Mouse (Mus musculus): ENCODE measurements around the gene Pamr1. TPM values are rescaled to one million over a fixed set of nuclear protein-coding genes. Genes with fewer than 3 reads are reported as not detected.

The Pamr1 gene
- polyA plus RNA-seq, 1 experiment from 2014 or later, result 14.2 TPM

- no peaks in the 10 kb centered on the region for H3K4me1 ChIP-seq (ENCODE audit: control insufficient read depth, insufficient read depth, low read length)
- H3K27me3 ChIP-seq (ENCODE audit: control insufficient read depth, insufficient read depth, low read length), result no peaks in the 10 kb centered on the region
- H3K4me2 ChIP-seq (ENCODE audit: low read depth, low read length), result no peak overlapping the region
- no peaks in the 10 kb centered on the region for H3K9me3 ChIP-seq (ENCODE audit: control insufficient read depth, low read length)
- H3K4me3 ChIP-seq (ENCODE audit: low read depth, low read length), result no peak overlapping the region
- H3K36me3 ChIP-seq (ENCODE audit: control insufficient read depth, insufficient read depth, low read length), result no peaks in the 10 kb centered on the region
- 82% methylated on average over 4 of the region's 4 CpGs for WGBS
- H3K9ac ChIP-seq (replicated peaks; ENCODE audit: low read depth, low read length), result no peak overlapping the region
- ATAC-seq (ENCODE audit: low read depth), result no peak
- no peak overlapping the region for H3K27ac ChIP-seq (ENCODE audit: low read depth, low read length)
These were observed 100.5 kb downstream of the Pamr1 start for GRCm38 (mm10) chr2:102650322-102650721.

- no peaks in the 10 kb centered on the region for H3K36me3 ChIP-seq (ENCODE audit: control insufficient read depth, insufficient read depth, low read length)
- H3K9ac ChIP-seq (replicated peaks; ENCODE audit: low read depth, low read length), result no peak overlapping the region
- ATAC-seq (ENCODE audit: low read depth), result no peak
- H3K27ac ChIP-seq (ENCODE audit: low read depth, low read length), result no peak overlapping the region
- H3K4me3 ChIP-seq (ENCODE audit: low read depth, low read length), result no peak overlapping the region
- WGBS, result 16% methylated on average over 8 of the region's 8 CpGs
- no peak overlapping the region for H3K4me2 ChIP-seq (ENCODE audit: low read depth, low read length)
- H3K4me1 ChIP-seq (ENCODE audit: control insufficient read depth, insufficient read depth, low read length), result peaks cover 11% of the 10 kb centered on the region; the same call in 1 of the 2 replicates
- H3K9me3 ChIP-seq (ENCODE audit: control insufficient read depth, low read length), result no peaks in the 10 kb centered on the region
- H3K27me3 ChIP-seq (ENCODE audit: control insufficient read depth, insufficient read depth, low read length), result no peaks in the 10 kb centered on the region
These were observed 106.3 kb downstream of the Pamr1 start for GRCm38 (mm10) chr2:102655966-102656725.

GRCm38 (mm10) chr2:102657726-102658125 is 107.9 kb downstream of the Pamr1 start:
- Histone ChIP-seq H3K27ac (ENCODE audit: low read depth, low read length) (peak overlapping the region; percentile 91), H3K4me1 (ENCODE audit: control insufficient read depth, insufficient read depth, low read length) (peaks cover 23% of the 10 kb centered on the region), H3K9me3 (ENCODE audit: control insufficient read depth, low read length) (no peaks in the 10 kb centered on the region), H3K4me3 (ENCODE audit: low read depth, low read length) (peak overlapping the region; percentile 62), H3K4me2 (ENCODE audit: low read depth, low read length) (peak overlapping the region; percentile 83), H3K9ac (replicated peaks; ENCODE audit: low read depth, low read length) (peak overlapping the region; percentile 9; the same call in 1 of the 2 replicates), H3K27me3 (ENCODE audit: control insufficient read depth, insufficient read depth, low read length) (no peaks in the 10 kb centered on the region), H3K36me3 (ENCODE audit: control insufficient read depth, insufficient read depth, low read length) (no peaks in the 10 kb centered on the region)
- 0 out of 2 replicates have a peak, but pooled peaks have one; percentile 22 for ATAC-seq (ENCODE audit: low read depth)
- WGBS, result 5% methylated on average over 7 of the region's 7 CpGs

- Histone ChIP-seq H3K27ac (ENCODE audit: low read depth, low read length) (peak within 1 kb of the TSS; percentile 91), H3K9ac (replicated peaks; ENCODE audit: low read depth, low read length) (peak within 1 kb of the TSS; percentile 74), H3K27me3 (ENCODE audit: control insufficient read depth, insufficient read depth, low read length) (no peaks in the 10 kb centered on the region), H3K4me3 (ENCODE audit: low read depth, low read length) (peak within 1 kb of the TSS; percentile 62), H3K4me1 (ENCODE audit: control insufficient read depth, insufficient read depth, low read length) (peaks cover 28% of the 10 kb centered on the region), H3K36me3 (ENCODE audit: control insufficient read depth, insufficient read depth, low read length) (no peaks in the 10 kb centered on the region), H3K4me2 (ENCODE audit: low read depth, low read length) (peak within 1 kb of the TSS; percentile 83), H3K9me3 (ENCODE audit: control insufficient read depth, low read length) (no peaks in the 10 kb centered on the region)
- 1% methylated on average over 20 of the region's 20 CpGs for WGBS
- peak; percentile 45 for ATAC-seq (ENCODE audit: low read depth)
These were observed 108.4 kb downstream of the Pamr1 start, which contains the start of gene Slc1a2 for GRCm38 (mm10) chr2:102658163-102658660. Slc1a2 (plus strand) TSS chr2:102658659.

- under 1% methylated on average over 74 of the region's 80 CpGs for WGBS
- no peaks in the 10 kb centered on the region for H3K27me3 ChIP-seq (ENCODE audit: control insufficient read depth, insufficient read depth, low read length)
- H3K4me2 ChIP-seq (ENCODE audit: low read depth, low read length), result peak overlapping the region; percentile 83
- H3K4me3 ChIP-seq (ENCODE audit: low read depth, low read length), result peak overlapping the region; percentile 62
- peaks cover 33% of the 10 kb centered on the region for H3K4me1 ChIP-seq (ENCODE audit: control insufficient read depth, insufficient read depth, low read length)
- ATAC-seq (ENCODE audit: low read depth), result peak; percentile 89
- no peaks in the 10 kb centered on the region for H3K36me3 ChIP-seq (ENCODE audit: control insufficient read depth, insufficient read depth, low read length)
- peak overlapping the region; percentile 91 for H3K27ac ChIP-seq (ENCODE audit: low read depth, low read length)
- peak overlapping the region; percentile 74 for H3K9ac ChIP-seq (replicated peaks; ENCODE audit: low read depth, low read length)
- no peaks in the 10 kb centered on the region for H3K9me3 ChIP-seq (ENCODE audit: control insufficient read depth, low read length)
These were observed 109.1 kb downstream of the Pamr1 start for GRCm38 (mm10) chr2:102658661-102659520.

GRCm38 (mm10) chr2:102659521-102659830 is 109.7 kb downstream of the Pamr1 start:
- Histone ChIP-seq H3K9me3 (ENCODE audit: control insufficient read depth, low read length) (no peaks in the 10 kb centered on the region), H3K4me3 (ENCODE audit: low read depth, low read length) (peak overlapping the region; percentile 62), H3K27me3 (ENCODE audit: control insufficient read depth, insufficient read depth, low read length) (no peaks in the 10 kb centered on the region), H3K9ac (replicated peaks; ENCODE audit: low read depth, low read length) (peak overlapping the region; percentile 74), H3K36me3 (ENCODE audit: control insufficient read depth, insufficient read depth, low read length) (no peaks in the 10 kb centered on the region), H3K4me1 (ENCODE audit: control insufficient read depth, insufficient read depth, low read length) (peaks cover 36% of the 10 kb centered on the region), H3K27ac (ENCODE audit: low read depth, low read length) (peak overlapping the region; percentile 91), H3K4me2 (ENCODE audit: low read depth, low read length) (peak overlapping the region; percentile 83)
- WGBS, result 0% methylated on average over 8 of the region's 10 CpGs
- ATAC-seq (ENCODE audit: low read depth), result 0 out of 2 replicates have a peak, but pooled peaks have one; percentile 23

- peak overlapping the region; percentile 83 for H3K4me2 ChIP-seq (ENCODE audit: low read depth, low read length)
- H3K27ac ChIP-seq (ENCODE audit: low read depth, low read length), result peak overlapping the region; percentile 91; the same call in 1 of the 2 replicates
- no peaks in the 10 kb centered on the region for H3K9me3 ChIP-seq (ENCODE audit: control insufficient read depth, low read length)
- H3K9ac ChIP-seq (replicated peaks; ENCODE audit: low read depth, low read length), result peak overlapping the region; percentile 35; the same call in 1 of the 2 replicates
- peak overlapping the region; percentile 62 for H3K4me3 ChIP-seq (ENCODE audit: low read depth, low read length)
- no peaks in the 10 kb centered on the region for H3K27me3 ChIP-seq (ENCODE audit: control insufficient read depth, insufficient read depth, low read length)
- peaks cover 36% of the 10 kb centered on the region for H3K4me1 ChIP-seq (ENCODE audit: control insufficient read depth, insufficient read depth, low read length)
- ATAC-seq (ENCODE audit: low read depth), result no peak
- no peaks in the 10 kb centered on the region for H3K36me3 ChIP-seq (ENCODE audit: control insufficient read depth, insufficient read depth, low read length)
- 21% methylated on average over 2 of the region's 2 CpGs for WGBS
These were observed 111.2 kb downstream of the Pamr1 start for GRCm38 (mm10) chr2:102661052-102661451.

- no peak for ATAC-seq (ENCODE audit: low read depth)
- peak overlapping the region; percentile 91 for H3K27ac ChIP-seq (ENCODE audit: low read depth, low read length)
- WGBS, result 23% methylated on average over 9 of the region's 9 CpGs
- peak overlapping the region; percentile 4; the same call in 1 of the 2 replicates for H3K4me3 ChIP-seq (ENCODE audit: low read depth, low read length)
- H3K9me3 ChIP-seq (ENCODE audit: control insufficient read depth, low read length), result no peaks in the 10 kb centered on the region
- no peaks in the 10 kb centered on the region for H3K27me3 ChIP-seq (ENCODE audit: control insufficient read depth, insufficient read depth, low read length)
- peak overlapping the region; percentile 83 for H3K4me2 ChIP-seq (ENCODE audit: low read depth, low read length)
- H3K9ac ChIP-seq (replicated peaks; ENCODE audit: low read depth, low read length), result no peak overlapping the region; the same call in 1 of the 2 replicates
- H3K4me1 ChIP-seq (ENCODE audit: control insufficient read depth, insufficient read depth, low read length), result peaks cover 30% of the 10 kb centered on the region
- H3K36me3 ChIP-seq (ENCODE audit: control insufficient read depth, insufficient read depth, low read length), result no peaks in the 10 kb centered on the region
These were observed 113.1 kb downstream of the Pamr1 start for GRCm38 (mm10) chr2:102662911-102663310.

Measured in neural tube, embryonic 14.5 days (tissue).